Mouse (Mus musculus) liver, embryonic 14.5 days (tissue): ENCODE data around the gene Lrg1. TPM values are rescaled to one million over a fixed set of nuclear protein-coding genes. Genes with fewer than 3 reads are reported as not detected.
"Not testable (repeated sequence)": the region's sequence is repeated elsewhere in the genome, so short reads cannot be mapped to it uniquely, and the experiment has no call there.

ENCODE experiments used
- ATAC-seq: fragments of 200-750 bp; cut with Nextera tagmentation; 2 replicates; pipeline ENCODE4 v1.8.0; 2017; ENCODE audit warnings: moderate number of reproducible peaks, mild to moderate bottlenecking, moderate library complexity; ENCODE audit not compliant: insufficient read depth
- DNase-seq, 3 experiments: peaks; one replicate each; pipeline ENCODE4 v3.0.0-alpha.2; 2012 to 2013; ENCODE audit warnings: low read depth in 3 of 3, low spot score in 3 of 3
- H3K27ac ChIP-seq: fragments of 300-500 bp; sonication (generic); 2 replicates; pipeline ENCODE4 v1.5.1; 2014; ENCODE audit warnings: moderate library complexity, mild to moderate bottlenecking, control low read depth, inconsistent platforms
- H3K27me3 ChIP-seq: fragments of 300-500 bp; sonication (generic); 2 replicates; pipeline ENCODE4 v1.6.1; 2014; ENCODE audit warnings: mild to moderate bottlenecking, low read length, moderate library complexity; ENCODE audit not compliant: control insufficient read depth, insufficient read depth
- H3K36me3 ChIP-seq: fragments of 300-500 bp; sonication (generic); replicated peaks from 2 replicates; pipeline ENCODE4 v1.6.1; 2014; ENCODE audit warnings: low read depth; ENCODE audit not compliant: control insufficient read depth, insufficient read depth
- H3K4me1 ChIP-seq, 2 experiments: fragments of 200-500 bp in 1 of 2; fragments of 300-500 bp in 1 of 2; sonication (generic) in 1 of 2; replicated peaks; 2 replicates each; pipeline ENCODE4 v1.6.1; 2012 to 2014; ENCODE audit warnings: antibody characterized with exemption in 1 of 2, inconsistent platforms in 1 of 2, low read length in 1 of 2; ENCODE audit not compliant: control insufficient read depth in 2 of 2, insufficient read depth in 2 of 2
- H3K4me2 ChIP-seq: fragments of 300-500 bp; sonication (generic); 2 replicates; pipeline ENCODE4 v1.6.1; 2014; ENCODE audit warnings: low read depth, mild to moderate bottlenecking, control low read depth, moderate library complexity
- H3K4me3 ChIP-seq, 2 experiments: fragments of 200-500 bp in 1 of 2; fragments of 300-500 bp in 1 of 2; sonication (generic) in 1 of 2; 2 replicates each; pipeline ENCODE4 v1.5.1; 2012 to 2014; ENCODE audit warnings: low read depth in 2 of 2, low read length in 2 of 2, mild to moderate bottlenecking in 2 of 2, control low read depth in 1 of 2, inconsistent platforms in 1 of 2, moderate library complexity in 1 of 2; ENCODE audit not compliant: insufficient read depth in 1 of 2
- H3K9ac ChIP-seq: fragments of 300-500 bp; sonication (generic); replicated peaks from 2 replicates; pipeline ENCODE4 v1.6.1; 2014; ENCODE audit warnings: mild to moderate bottlenecking, control low read depth, moderate library complexity
- H3K9me3 ChIP-seq: fragments of 300-500 bp; sonication (generic); 2 replicates; pipeline ENCODE4 v1.6.1; 2016; ENCODE audit warnings: low read length, mixed read lengths; ENCODE audit not compliant: control insufficient read depth
- CTCF ChIP-seq: IDR thresholded peaks from 2 replicates; pipeline ENCODE4 v1.5.1; 2016; ENCODE audit warnings: antibody characterized with exemption, low read depth, control low read depth
- EP300 ChIP-seq: IDR thresholded peaks from 2 replicates; pipeline ENCODE4 v1.6.1; 2016; ENCODE audit warnings: antibody characterized with exemption, low read depth
- WGBS: fragments of 180-500 bp; shearing (Covaris S2); extraction: QIAGEN DNeasy Blood & Tissue Kit; methylation state at CpG from one replicate; pipeline ENCODE4 v1.1.7; 2014; ENCODE audit not compliant: insufficient replicate concordance; 5-methylcytosine and 5-hydroxymethylcytosine counted together
- polyA plus RNA-seq, 2 experiments: library from polyadenylated mRNA; depleted of rRNA in 1 of 2; stranded (reverse) in 1 of 2; unstranded in 1 of 2; fragments of >200 nt; fragmentation: Nextera tagmentation in 1 of 2; extraction: Ambion mirVana in 1 of 2; gene quantifications; 2 replicates each; pipeline versions ENCODE4 v1.2.1 to v1.2.3; 2012 to 2014

Gene Lrg1
- polyA plus RNA-seq, 2 experiments, result 0.09 to 0.67 TPM

DNA sequence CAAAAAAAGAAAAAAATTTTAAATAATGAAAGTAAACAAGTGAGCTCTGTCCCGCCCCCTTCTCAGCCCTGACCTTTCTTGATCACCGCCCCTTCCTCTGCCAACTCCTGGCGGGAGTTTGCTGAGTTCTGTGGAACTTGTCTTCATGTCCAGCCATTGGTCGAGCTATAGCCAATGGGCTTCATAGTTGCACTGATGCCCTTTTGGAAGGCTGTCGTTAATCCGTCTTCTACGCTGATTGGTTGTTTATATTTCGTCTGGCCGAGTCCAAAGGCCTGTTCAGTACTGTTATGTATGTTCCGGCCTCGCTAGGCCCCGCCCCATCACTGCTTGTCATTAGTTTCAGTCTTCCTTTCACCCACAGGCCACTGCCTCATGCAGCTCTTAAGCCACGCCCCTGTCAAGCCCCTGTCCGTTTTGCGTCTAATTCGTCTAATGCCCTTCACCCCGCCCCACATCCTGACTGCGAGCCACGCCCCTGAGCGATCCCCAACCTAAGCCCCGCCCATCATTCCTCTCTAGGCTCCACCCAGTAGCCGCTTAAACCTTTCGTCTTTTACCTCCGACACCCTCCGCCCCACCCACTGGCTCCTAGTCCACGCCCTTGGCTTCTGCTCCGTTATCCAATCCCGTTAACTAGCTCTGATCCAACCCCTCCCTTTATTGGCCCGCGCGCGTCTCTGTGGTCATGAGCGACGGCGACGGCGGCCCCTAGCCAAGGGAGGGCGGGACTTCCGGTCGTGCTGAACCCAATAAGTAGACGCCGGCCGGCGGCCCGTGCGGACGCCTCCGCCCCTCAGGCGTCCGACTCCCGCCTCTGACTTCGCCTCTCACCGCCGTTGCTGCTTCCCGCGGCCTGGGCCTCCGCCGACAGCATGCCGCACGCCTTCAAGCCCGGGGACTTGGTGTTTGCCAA lies 42.7 kb downstream of the Lrg1 start, which contains the start of gene Hdgfl2:
Hdgfl2 (plus strand) TSS at position 755 of the 916 bp plus-strand sequence.
- TF ChIP-seq CTCF, result 0 out of 2 replicates have a peak, but pooled peaks have one; percentile 3
- TF ChIP-seq EP300, result no peak
- ATAC-seq (peak; percentile 89), DNase-seq (peak; percentile 99 to 100 (median 99))
- H3K27me3 ChIP-seq, result no peaks in the 10 kb centered on the region
- H3K9ac ChIP-seq, result peak within 1 kb of the TSS; percentile 81
- WGBS, result under 1% methylated on average over 61 of the region's 61 CpGs
- H3K27ac ChIP-seq, result peak within 1 kb of the TSS; percentile 48
- peaks cover 20 to 25% of the 10 kb centered on the region in 2 experiments for H3K4me1 ChIP-seq
- peak within 1 kb of the TSS; percentile 84 for H3K4me2 ChIP-seq
- peaks cover 9% of the 10 kb centered on the region for H3K36me3 ChIP-seq
- no peaks in the 10 kb centered on the region for H3K9me3 ChIP-seq
- peak within 1 kb of the TSS; percentile 82 to 85 for H3K4me3 ChIP-seq

- Histone ChIP-seq H3K4me3 (peak overlapping the region; percentile 28 to 39), H3K27ac (peak overlapping the region; percentile 37), H3K4me1 (peaks cover 26 to 30% of the 10 kb centered on the region in 2 experiments), H3K4me2 (peak overlapping the region; percentile 56)
- not testable (repeated sequence) for ATAC-seq, H3K9ac ChIP-seq, DNase-seq, H3K36me3 ChIP-seq, H3K27me3 ChIP-seq, H3K9me3 ChIP-seq
- WGBS, result 57% methylated on average over 9 of the region's 9 CpGs
Observed at GRCm38 (mm10) chr17:56078361-56078760, 43.4 kb downstream of the Lrg1 start.

GRCm38 (mm10) chr17:56077523-56077922 lies 44.3 kb downstream of the Lrg1 start:
- Histone ChIP-seq H3K27ac (no peak overlapping the region), H3K4me1 (peaks cover 26 to 30% of the 10 kb centered on the region in 2 experiments), H3K36me3 (peaks cover 5% of the 10 kb centered on the region), H3K4me2 (no peak overlapping the region), H3K27me3 (no peaks in the 10 kb centered on the region), H3K9me3 (no peaks in the 10 kb centered on the region), H3K4me3 (no peak overlapping the region), H3K9ac (no peak overlapping the region)
- no peak for ATAC-seq
- no peak for DNase-seq
- WGBS, result 75% methylated on average over 5 of the region's 5 CpGs
- TF ChIP-seq EP300, result no peak
- TF ChIP-seq CTCF, result no peak

DNA sequence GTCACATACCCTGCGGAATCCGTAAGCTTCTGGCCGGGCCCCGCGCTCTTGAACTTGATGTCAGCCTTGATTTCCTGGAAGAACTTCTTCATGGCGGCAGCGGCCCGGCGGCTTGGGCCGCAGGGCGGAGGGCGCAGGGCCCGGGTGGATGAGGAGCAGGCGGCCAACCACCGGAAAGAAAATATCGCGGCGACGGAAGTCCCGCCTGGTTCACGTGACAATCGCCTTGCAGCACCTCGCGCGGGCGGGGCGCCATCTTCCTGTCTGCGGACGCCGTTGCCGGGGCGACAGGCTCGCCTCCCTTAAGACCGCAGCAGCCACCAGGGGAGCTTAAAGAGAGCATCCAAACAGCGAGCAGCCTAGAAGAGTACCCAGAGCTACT lies 47.0 kb downstream of the Lrg1 start, which contains the start of gene Ubxn6:
Ubxn6 (minus strand) TSS at position 202 of the 382 bp plus-strand sequence.
- Histone ChIP-seq H3K4me3 (peak within 1 kb of the TSS; percentile 70 to 87), H3K36me3 (peaks cover 9% of the 10 kb centered on the region; the same call in 1 of the 2 replicates), H3K27ac (peak within 1 kb of the TSS; percentile 93), H3K4me1 (peaks cover 17 to 22% of the 10 kb centered on the region in 2 experiments), H3K9me3 (no peaks in the 10 kb centered on the region), H3K27me3 (no peaks in the 10 kb centered on the region), H3K9ac (peak within 1 kb of the TSS; percentile 75), H3K4me2 (peak within 1 kb of the TSS; percentile 97)
- 0 out of 2 replicates have a peak, but pooled peaks have one; percentile 29 for TF ChIP-seq EP300
- peak; percentile 70 for TF ChIP-seq CTCF
- DNase-seq, result peak; percentile 87 to 90 (median 90)
- ATAC-seq, result peak; percentile 27
- WGBS, result 0% methylated on average over 35 of the region's 35 CpGs
